In the genomic region with DNA sequence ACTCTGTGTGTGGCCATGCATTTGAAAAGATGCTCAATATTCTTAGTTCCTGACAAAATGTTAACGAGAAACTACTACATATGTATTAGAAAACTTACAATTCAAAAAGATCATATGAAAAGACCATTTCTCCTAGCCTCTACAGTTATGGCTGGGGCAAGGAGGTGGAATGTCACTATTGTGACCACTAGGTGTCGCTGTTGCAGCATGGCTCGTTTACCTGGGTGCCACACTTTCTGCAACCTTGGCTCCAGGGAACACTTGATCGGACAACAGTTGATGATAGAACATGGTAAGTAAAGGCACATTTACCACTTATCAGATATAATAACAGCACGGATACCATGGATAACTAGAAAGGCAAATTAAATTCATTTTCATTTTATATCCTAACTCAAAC, we compare ENCODE assay signal across 8 mouse cellular contexts. TPM values are rescaled to one million over a fixed set of nuclear protein-coding genes. Genes with fewer than 3 reads are reported as not detected.
DNase-seq lines count a peak whose midpoint lies in the region; ATAC-seq and TF ChIP-seq lines count a peak whose summit lies in the region.

No protein-coding gene starts in this region.

- 8% methylated on average over 5 of the region's 5 CpGs for WGBS in embryonic facial prominence, embryonic 14.5 days
- WGBS in heart, embryonic 10.5 days: 7% methylated on average over 5 of the region's 5 CpGs
- WGBS in kidney, postnatal 0 days: 6% methylated on average over 5 of the region's 5 CpGs
- WGBS in liver, embryonic 11.5 days: 10% methylated on average over 5 of the region's 5 CpGs
- WGBS in neural tube, embryonic 11.5 days: 13% methylated on average over 5 of the region's 5 CpGs
- WGBS in stomach, postnatal 0 days: 5% methylated on average over 5 of the region's 5 CpGs

- TF ChIP-seq CTCF in kidney, postnatal 0 days (IDR thresholded peaks at IDR 0.05; ENCODE audit: low read depth): peak; percentile 99
- peak; percentile 100 for TF ChIP-seq CTCF in stomach, postnatal 0 days (IDR thresholded peaks at IDR 0.05; ENCODE audit: low read depth)

- no peaks in the 10 kb centered on the region for H3K27me3 ChIP-seq in embryonic facial prominence, embryonic 14.5 days (replicated peaks; ENCODE audit: control insufficient read depth, insufficient read depth, low read length)
- no peaks in the 10 kb centered on the region for H3K27me3 ChIP-seq in heart, embryonic 10.5 days (ENCODE audit: insufficient read depth, poor library complexity, severe bottlenecking)
- no peaks in the 10 kb centered on the region for H3K27me3 ChIP-seq in kidney, postnatal 0 days (ENCODE audit: insufficient read depth, low read length)
- no peaks in the 10 kb centered on the region for H3K27me3 ChIP-seq in liver, embryonic 11.5 days (replicated peaks; ENCODE audit: control insufficient read depth, insufficient read depth, low read length)
- H3K27me3 ChIP-seq in neural tube, embryonic 11.5 days (ENCODE audit: control insufficient read depth, insufficient read depth, low read length): no peaks in the 10 kb centered on the region
- no peaks in the 10 kb centered on the region for H3K27me3 ChIP-seq in stomach, postnatal 0 days (ENCODE audit: control insufficient read depth, insufficient read depth, low read length)

- ATAC-seq in embryonic facial prominence, embryonic 14.5 days (ENCODE audit: low read depth): peak; percentile 88
- peak; percentile 66; the same call in 1 of the 2 replicates for ATAC-seq in kidney, postnatal 0 days (replicated peaks; ENCODE audit: low FRiP score, low read depth)
- no peak; the same call in 1 of the 2 replicates for ATAC-seq in liver, embryonic 11.5 days (replicated peaks; ENCODE audit: low FRiP score)
- 0 out of 2 replicates have a peak, but pooled peaks have one; percentile 67 for ATAC-seq in neural tube, embryonic 11.5 days (ENCODE audit: insufficient read depth, low FRiP score, low TSS enrichment)
- peak; percentile 69; the same call in 1 of the 2 replicates for ATAC-seq in stomach, postnatal 0 days (ENCODE audit: low FRiP score, low TSS enrichment)

- no peak overlapping the region for H3K9ac ChIP-seq in embryonic facial prominence, embryonic 14.5 days (ENCODE audit: low read depth, low read length)
- H3K9ac ChIP-seq in kidney, postnatal 0 days (ENCODE audit: low read depth, low read length): no peak overlapping the region
- H3K9ac ChIP-seq in liver, embryonic 11.5 days (ENCODE audit: low read depth, low read length): no peak overlapping the region
- H3K9ac ChIP-seq in neural tube, embryonic 11.5 days (ENCODE audit: low read length): no peak overlapping the region
- no peak overlapping the region for H3K9ac ChIP-seq in stomach, postnatal 0 days (ENCODE audit: low read length)

- H3K4me3 ChIP-seq in embryonic facial prominence, embryonic 14.5 days (ENCODE audit: low read depth, low read length): no peak overlapping the region
- H3K4me3 ChIP-seq in heart, embryonic 10.5 days: no peak overlapping the region
- no peak overlapping the region for H3K4me3 ChIP-seq in kidney, postnatal 0 days (replicated peaks; ENCODE audit: low read depth, low read length)
- H3K4me3 ChIP-seq in liver, embryonic 11.5 days (ENCODE audit: low read depth, low read length): no peak overlapping the region
- no peak overlapping the region for H3K4me3 ChIP-seq in neural tube, embryonic 11.5 days (ENCODE audit: low read depth, low read length)
- H3K4me3 ChIP-seq in stomach, postnatal 0 days (ENCODE audit: low read depth, low read length): no peak overlapping the region

- DNase-seq in CD8-positive naive resting alpha-beta T cell, adult 2 months (ENCODE audit: low read depth in 2 of 2, low spot score in 2 of 2): peak; percentile 66 to 73
- DNase-seq in adrenal gland, postnatal 25 days: peak; percentile 77
- DNase-seq in embryonic facial prominence, embryonic 14.5 days (ENCODE audit: low spot score): peak; percentile 81
- peak; percentile 76 for DNase-seq in heart, embryonic 10.5 days (ENCODE audit: low spot score)
- peak; percentile 88 for DNase-seq in kidney, postnatal 0 days (ENCODE audit: low spot score)
- peak; percentile 38 for DNase-seq in liver, embryonic 11.5 days (ENCODE audit: low spot score)
- peak; percentile 70 for DNase-seq in neural tube, embryonic 11.5 days (ENCODE audit: low spot score)
- DNase-seq in stomach, postnatal 0 days (ENCODE audit: low spot score): peak; percentile 70

- no peaks in the 10 kb centered on the region for H3K9me3 ChIP-seq in embryonic facial prominence, embryonic 14.5 days (ENCODE audit: control insufficient read depth, low read length)
- no peaks in the 10 kb centered on the region for H3K9me3 ChIP-seq in heart, embryonic 10.5 days
- H3K9me3 ChIP-seq in kidney, postnatal 0 days (replicated peaks; ENCODE audit: low read length): no peaks in the 10 kb centered on the region
- no peaks in the 10 kb centered on the region for H3K9me3 ChIP-seq in liver, embryonic 11.5 days (ENCODE audit: control insufficient read depth, low read length)
- H3K9me3 ChIP-seq in neural tube, embryonic 11.5 days (ENCODE audit: control insufficient read depth, low read length): no peaks in the 10 kb centered on the region
- H3K9me3 ChIP-seq in stomach, postnatal 0 days (ENCODE audit: control insufficient read depth, low read length): no peaks in the 10 kb centered on the region

- no peak overlapping the region for H3K4me2 ChIP-seq in embryonic facial prominence, embryonic 14.5 days (ENCODE audit: low read depth, low read length)
- no peak overlapping the region for H3K4me2 ChIP-seq in kidney, postnatal 0 days (ENCODE audit: low read length)
- H3K4me2 ChIP-seq in liver, embryonic 11.5 days: no peak overlapping the region
- no peak overlapping the region for H3K4me2 ChIP-seq in neural tube, embryonic 11.5 days (ENCODE audit: low read depth)
- H3K4me2 ChIP-seq in stomach, postnatal 0 days (replicated peaks; ENCODE audit: low read depth): no peak overlapping the region

- no peak overlapping the region for H3K27ac ChIP-seq in embryonic facial prominence, embryonic 14.5 days (replicated peaks; ENCODE audit: low read depth, low read length)
- H3K27ac ChIP-seq in heart, embryonic 10.5 days: no peak overlapping the region
- no peak overlapping the region for H3K27ac ChIP-seq in kidney, postnatal 0 days
- no peak overlapping the region for H3K27ac ChIP-seq in liver, embryonic 11.5 days (ENCODE audit: low read depth, low read length)
- no peak overlapping the region for H3K27ac ChIP-seq in neural tube, embryonic 11.5 days (ENCODE audit: low read depth, low read length)
- no peak overlapping the region for H3K27ac ChIP-seq in stomach, postnatal 0 days (replicated peaks)

- H3K36me3 ChIP-seq in embryonic facial prominence, embryonic 14.5 days (ENCODE audit: control insufficient read depth, insufficient read depth, low read length): no peaks in the 10 kb centered on the region
- H3K36me3 ChIP-seq in heart, embryonic 10.5 days: no peaks in the 10 kb centered on the region
- H3K36me3 ChIP-seq in kidney, postnatal 0 days (ENCODE audit: insufficient read depth, low read length): no peaks in the 10 kb centered on the region
- H3K36me3 ChIP-seq in liver, embryonic 11.5 days (ENCODE audit: control insufficient read depth, insufficient read depth, low read length): no peaks in the 10 kb centered on the region
- H3K36me3 ChIP-seq in neural tube, embryonic 11.5 days (ENCODE audit: control insufficient read depth, insufficient read depth, low read length): no peaks in the 10 kb centered on the region
- H3K36me3 ChIP-seq in stomach, postnatal 0 days (ENCODE audit: control insufficient read depth, insufficient read depth, low read length): no peaks in the 10 kb centered on the region

- no peaks in the 10 kb centered on the region for H3K4me1 ChIP-seq in embryonic facial prominence, embryonic 14.5 days (ENCODE audit: control insufficient read depth, insufficient read depth, low read length)
- no peaks in the 10 kb centered on the region for H3K4me1 ChIP-seq in heart, embryonic 10.5 days
- no peaks in the 10 kb centered on the region for H3K4me1 ChIP-seq in kidney, postnatal 0 days (replicated peaks; ENCODE audit: insufficient read depth, low read length)
- no peaks in the 10 kb centered on the region for H3K4me1 ChIP-seq in liver, embryonic 11.5 days (replicated peaks; ENCODE audit: control insufficient read depth, insufficient read depth, low read length)
- H3K4me1 ChIP-seq in neural tube, embryonic 11.5 days (ENCODE audit: control insufficient read depth, insufficient read depth, low read length): no peaks in the 10 kb centered on the region
- H3K4me1 ChIP-seq in stomach, postnatal 0 days (replicated peaks; ENCODE audit: control insufficient read depth, insufficient read depth): no peaks in the 10 kb centered on the region

- TF ChIP-seq EP300 in stomach, postnatal 0 days (optimal IDR thresholded peaks at IDR 0.05): no peak

RNA-seq across cellular contexts. Expression of a gene that starts 51.3 kb away (rescaled TPM):
- total RNA-seq in adrenal gland, postnatal 25 days (2021): 0.18 and 0.24 TPM in 2 replicates
- polyA plus RNA-seq in embryonic facial prominence, embryonic 14.5 days (2014; fragmentation: Nextera tagmentation; extraction: Ambion mirVana): 0.11 and 0.24 TPM in 2 replicates
- polyA plus RNA-seq in heart, embryonic 10.5 days (2016; fragmentation: Nextera tagmentation; extraction: Ambion mirVana): 0.11 and 0.12 TPM in 2 replicates
- polyA plus RNA-seq in kidney, postnatal 0 days (2015; fragmentation: Nextera tagmentation; extraction: Ambion mirVana): 0.29 TPM in 2 replicates
- polyA plus RNA-seq in liver, embryonic 11.5 days (2014; fragmentation: Nextera tagmentation; extraction: Ambion mirVana): 0.05 and 0.16 TPM in 2 replicates
- 0.12 and 0.19 TPM in 2 replicates for polyA plus RNA-seq in neural tube, embryonic 11.5 days (2014; fragmentation: Nextera tagmentation; extraction: Ambion mirVana)
- polyA plus RNA-seq in stomach, postnatal 0 days (2015; fragmentation: Nextera tagmentation; extraction: Ambion mirVana): 0.17 and 0.28 TPM in 2 replicates

Comparison
In these comparisons a context has a peak if more than half of its experiments do, and no peak if none do; other contexts are left out.
1. DNase-seq: peak in every context shown above with its lines; median percentile 88 in kidney, postnatal 0 days; 81 in embryonic facial prominence, embryonic 14.5 days; 77 in adrenal gland, postnatal 25 days; 76 in heart, embryonic 10.5 days; 70 in neural tube, embryonic 11.5 days; 70 in stomach, postnatal 0 days; 70 in CD8-positive naive resting alpha-beta T cell, adult 2 months; 38 in liver, embryonic 11.5 days.